Mouse (Mus musculus): ENCODE measurements around the gene Foxs1.

Foxs1 gene

DNA sequence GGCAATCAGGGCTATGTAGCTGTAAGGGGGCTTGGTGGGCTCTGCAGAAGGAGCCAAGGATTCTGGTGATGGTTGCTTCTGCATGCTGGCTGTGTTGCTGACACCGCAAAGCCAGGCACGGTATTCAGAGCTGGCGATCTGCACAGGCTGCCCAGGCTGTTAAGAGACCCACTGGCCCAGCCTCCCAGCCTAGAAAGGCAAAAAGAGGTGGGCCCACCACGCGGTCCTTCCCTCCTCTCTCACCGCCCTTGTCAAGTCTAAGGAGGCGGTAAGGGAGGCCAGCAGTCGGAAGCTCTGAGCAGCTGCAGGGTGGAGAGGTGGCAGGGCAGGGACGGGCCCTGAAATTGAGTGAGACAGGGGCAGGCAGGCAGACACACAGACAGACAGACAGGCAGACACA lies at the start of gene Foxs1:
Gene Foxs1 (minus strand): TSS at position 161 of the 400 bp plus-strand sequence.
- in situ Hi-C loops (cut with MboI, MseI), result no loop called here

DNA sequence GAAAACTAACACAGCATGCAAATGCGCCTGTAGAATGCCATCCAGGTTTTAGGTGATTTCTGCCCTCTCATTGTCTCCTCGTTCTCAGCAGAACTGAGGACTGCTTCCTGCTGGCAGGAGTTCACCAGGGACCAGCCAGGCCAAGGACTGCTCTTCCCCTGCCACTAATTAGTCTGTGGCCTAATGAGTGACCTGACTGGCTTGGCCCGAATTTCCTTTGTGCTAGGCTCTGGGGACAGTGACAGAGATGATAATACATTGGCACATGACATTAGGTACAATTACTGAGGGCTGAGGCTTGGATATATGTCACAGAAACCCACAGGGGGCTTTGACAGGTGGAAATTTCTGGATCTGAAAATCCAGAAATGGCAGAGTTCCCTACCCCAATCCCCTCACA lies 44.0 kb upstream of the Foxs1 start:
- in situ Hi-C loops (cut with MboI, MseI), result no loop called here

DNA sequence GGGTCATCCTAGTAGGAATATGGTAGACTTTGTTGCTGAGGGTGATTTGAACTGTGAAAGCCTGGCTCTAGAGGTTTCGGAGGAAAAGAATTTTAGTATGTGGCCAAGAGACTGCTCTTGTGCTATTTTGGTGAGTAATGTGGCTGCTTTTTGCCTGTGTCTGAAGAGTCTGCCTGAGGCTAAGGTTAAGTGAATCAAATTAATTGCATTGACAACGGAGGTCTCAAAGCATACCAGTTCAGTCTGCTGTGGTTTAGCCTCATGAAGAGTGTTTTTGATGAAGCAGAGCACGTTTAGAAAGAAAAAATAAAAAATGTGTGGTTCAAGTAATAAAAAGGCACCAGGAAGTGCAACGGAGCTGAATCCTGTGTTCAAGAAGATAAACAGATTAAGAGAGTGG lies 32.5 kb upstream of the Foxs1 start:
- in situ Hi-C loops (cut with MboI, MseI), result no loop called here

DNA sequence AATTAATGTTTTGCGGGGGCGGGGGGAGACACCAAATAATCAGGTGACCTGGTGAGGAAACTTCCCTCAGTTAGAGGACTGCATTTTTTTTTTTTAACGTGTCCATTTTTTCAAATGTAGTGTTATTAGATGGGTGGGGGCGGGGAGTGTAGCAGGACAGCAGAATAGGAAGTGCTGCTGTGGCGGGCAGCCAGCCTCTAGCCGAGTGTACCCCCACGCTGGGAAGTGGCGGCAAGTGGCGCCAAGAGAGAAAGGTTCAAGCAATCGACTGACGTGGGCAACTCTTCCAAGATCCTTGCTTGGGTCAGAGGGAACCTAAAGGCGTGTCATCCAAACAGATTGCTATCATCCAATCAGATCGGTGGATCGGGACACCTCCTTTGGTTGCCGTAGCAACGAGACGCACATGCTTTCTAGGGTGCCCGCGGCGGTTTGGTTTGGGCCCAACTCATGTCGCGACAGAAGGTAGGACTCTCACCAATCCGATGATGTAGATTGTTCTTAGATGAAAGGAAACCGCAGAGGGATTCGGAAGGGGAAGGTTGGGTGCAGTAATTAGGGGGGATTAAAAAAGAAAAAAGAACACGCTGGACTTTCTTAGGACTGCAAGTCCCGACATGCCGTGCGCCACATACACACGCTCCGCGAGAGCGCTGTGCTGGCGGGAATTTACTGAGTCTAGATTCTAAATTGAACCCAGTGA lies 29.2 kb upstream of the Foxs1 start, which contains the start of gene Ttll9:
Gene Ttll9 (plus strand): TSS at position 395 of the 703 bp plus-strand sequence.
- in situ Hi-C loops (cut with MboI, MseI), result no loop called here

DNA sequence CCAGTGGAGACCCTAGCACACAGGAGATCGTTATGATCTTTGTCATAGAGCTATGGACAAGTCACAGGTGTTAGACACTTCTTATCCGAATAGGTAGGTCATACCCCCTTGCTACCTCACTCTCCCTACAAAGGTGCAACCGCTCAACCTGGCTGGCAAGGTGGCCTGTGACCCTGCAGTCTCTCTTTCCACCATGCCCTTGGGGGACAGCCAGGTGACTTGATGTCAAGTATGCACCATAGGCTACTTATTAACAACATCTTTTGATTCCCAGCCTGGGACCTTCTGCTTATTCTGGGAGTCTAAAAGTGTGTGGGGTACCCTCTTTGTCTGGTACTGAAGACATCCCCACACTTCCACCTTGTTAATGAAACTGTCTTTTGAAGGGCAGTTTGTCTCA lies 25.1 kb upstream of the Foxs1 start:
- in situ Hi-C loops (cut with MboI, MseI), result no loop called here

DNA sequence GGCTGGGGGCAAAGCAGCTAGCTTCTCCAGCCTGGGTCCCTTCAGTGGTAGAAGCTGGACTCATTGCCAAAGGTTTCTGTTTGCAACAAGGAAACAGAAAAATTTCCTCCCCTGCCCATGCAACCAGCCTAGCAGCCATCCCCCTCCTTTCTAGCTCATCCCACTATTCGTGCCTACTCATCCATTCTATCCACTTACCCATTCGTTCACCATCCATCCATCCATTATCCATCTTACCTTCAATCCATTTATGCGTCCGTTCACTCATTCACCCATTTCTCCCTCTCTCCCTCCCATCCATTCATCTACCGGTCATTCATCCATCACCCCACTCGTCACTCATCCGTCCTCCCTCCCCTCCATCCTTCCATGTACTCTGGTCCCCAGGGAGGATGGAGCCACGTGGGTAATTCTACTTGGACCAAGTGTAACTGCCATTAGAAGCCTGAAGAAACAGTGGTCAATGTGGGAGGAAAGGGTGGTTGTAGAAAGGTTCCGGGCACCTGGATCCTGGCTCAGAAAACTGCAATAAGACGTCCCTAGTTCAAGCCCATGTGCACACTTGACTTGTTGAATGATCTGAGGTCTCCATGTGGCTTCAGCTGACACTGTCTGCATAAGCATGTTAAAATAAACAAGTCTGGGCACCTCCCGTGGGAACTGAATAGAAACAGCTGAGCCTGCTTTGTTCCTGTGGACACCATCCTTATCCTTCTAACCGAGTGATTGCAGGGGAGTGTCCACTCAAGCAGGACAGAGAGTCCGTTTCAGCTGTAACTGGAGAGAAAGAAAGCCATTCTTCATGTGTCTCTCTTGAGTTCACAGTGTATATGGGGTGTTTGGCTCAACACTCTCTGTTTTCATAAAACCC lies 19.1 kb upstream of the Foxs1 start:
- in situ Hi-C loops (cut with MboI, MseI), result no loop called here

DNA sequence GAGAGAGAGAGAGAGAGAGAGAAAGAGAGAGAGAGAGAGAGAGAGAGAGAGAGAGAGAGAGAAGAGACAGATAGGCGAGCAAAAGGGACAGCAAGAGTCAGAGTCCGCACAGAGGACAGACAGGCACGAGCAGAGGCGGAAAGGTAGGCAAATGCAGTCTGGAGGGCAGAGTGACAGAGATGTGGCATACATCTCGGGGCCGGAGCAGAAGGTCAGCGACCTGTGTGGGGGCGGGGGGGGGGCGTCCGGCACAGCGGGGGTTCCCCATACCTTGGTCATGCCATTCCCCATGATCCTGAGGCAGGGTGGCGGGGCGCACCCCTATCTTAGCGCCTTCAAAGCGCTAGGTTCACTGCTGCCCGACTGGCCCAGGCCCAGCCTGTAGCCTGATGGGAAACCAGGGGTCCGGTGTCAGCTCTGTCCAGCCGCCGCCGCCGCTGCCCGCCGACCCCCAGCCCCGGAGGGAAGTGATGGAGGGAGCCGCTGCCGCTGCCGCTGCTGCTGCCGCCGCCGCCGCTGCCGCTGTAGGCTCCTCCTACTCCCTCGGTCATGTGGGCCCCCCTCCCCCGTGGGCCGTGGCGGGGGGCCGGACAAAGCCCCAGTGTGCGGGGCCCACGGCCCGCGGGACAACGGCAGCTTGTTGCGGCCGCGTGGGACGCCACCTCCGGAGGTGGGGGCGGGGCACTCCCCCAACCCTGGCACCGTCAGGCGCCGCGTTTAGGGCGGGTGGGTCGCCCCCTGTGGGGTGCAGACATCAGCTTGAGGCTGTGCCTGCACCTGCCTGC lies 18.2 kb upstream of the Foxs1 start, which contains the start of gene Dusp15:
Gene Dusp15 (minus strand): TSS at position 634 of the 785 bp plus-strand sequence.
- in situ Hi-C loops (cut with MboI, MseI), result no loop called here

DNA sequence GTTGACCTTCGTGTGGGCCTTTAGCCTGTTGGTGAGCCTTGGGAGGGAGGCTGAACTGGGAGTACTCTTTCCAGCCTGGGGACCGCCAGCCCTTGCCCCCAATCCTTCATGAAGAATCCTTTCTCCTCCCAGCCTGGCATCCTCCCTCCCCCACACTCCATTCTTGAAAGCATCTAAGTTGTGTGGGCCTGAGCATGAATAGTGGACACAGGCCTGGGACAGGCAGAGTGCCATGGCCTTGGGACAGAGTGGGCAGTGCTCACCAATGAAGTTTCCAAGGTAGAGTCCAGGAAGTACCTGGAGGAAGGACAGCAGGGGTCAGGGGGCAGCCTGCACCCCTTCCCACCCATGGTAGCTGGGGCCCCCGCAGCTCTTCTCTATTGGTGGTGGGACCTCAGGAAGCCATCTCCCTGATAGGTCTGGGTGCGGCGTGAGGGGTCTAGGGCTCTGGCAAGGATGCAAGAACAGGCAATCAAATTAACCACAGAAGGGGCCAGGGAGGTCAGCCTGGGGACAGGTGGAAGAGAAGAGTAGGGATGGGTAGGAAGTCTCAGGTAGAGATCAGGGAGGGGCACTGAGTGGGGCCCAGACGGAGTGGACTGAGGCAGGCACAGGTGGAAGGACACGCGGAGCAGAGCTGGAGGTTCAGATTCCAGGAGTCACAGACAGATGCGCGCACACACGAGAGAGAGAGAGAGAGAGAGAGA lies 17.5 kb upstream of the Foxs1 start:
- in situ Hi-C loops (cut with MboI, MseI), result no loop called here

DNA sequence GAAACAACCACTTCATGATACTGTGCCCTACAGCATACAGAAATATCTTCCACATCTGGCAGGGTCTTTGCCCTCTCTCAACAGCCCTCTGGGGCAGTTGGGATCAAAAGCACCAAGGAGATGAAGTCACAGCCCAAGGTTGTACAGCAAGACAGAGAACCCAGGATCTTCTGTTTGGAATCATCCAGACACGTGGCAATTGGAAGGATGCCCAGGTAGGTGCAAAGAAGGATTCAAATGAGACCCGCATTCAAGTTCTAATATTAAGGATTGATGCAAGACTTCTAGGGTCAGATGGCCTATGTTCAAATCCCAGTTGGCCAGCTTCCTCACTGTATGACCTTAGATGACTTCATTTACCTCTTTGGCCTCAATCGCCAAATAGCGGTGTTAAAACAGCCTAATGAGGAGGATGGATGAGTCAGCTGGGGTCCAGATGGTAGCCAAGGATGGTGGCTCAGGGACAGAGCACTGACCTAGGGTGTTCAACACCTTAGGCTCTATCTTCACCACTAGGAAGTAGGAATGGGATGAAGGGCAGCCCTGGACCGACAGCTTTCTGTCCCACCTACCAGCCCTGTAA lies 15.5 kb upstream of the Foxs1 start:
- in situ Hi-C loops (cut with MboI, MseI), result no loop called here

DNA sequence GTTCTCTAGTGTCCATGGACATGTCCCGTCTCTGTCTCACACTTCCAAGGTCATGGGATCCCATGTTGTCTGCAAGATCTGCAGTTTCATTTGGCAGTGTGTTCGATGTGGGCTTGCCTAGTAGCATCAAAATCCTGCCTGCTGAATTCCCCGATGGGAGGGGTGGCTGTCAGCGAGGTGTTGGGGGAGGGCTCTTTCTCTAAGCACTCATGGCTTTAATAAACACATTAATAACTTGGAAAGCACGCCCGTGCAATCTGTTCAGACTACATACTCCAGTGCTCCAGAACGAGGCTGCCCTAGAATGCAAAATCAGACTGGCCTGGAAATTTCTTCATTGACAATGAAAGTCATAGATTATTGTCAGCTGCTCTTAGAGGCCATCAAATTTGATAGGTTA lies 14.1 kb upstream of the Foxs1 start:
- in situ Hi-C loops (cut with MboI, MseI), result no loop called here

DNA sequence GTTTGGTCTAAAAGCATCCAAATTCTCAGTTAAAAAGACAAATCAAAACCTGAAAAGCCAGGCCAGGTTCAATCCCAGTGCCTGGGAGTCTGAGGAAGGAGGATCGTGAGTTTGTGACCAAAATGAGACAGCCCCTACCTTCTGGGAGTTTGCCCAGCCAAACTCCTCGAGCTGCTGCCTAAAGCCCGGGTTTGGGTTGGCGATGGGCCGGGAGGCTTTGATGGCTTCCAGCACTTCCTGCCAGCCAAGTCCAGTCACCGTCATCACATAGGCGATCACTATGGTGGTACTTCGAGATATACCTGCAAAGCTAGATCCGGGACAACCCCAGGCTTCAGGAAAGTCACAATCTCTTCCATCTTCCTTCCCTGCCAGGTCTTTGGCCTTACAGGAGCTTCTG lies 11.0 kb upstream of the Foxs1 start:
- in situ Hi-C loops (cut with MboI, MseI), result no loop called here

DNA sequence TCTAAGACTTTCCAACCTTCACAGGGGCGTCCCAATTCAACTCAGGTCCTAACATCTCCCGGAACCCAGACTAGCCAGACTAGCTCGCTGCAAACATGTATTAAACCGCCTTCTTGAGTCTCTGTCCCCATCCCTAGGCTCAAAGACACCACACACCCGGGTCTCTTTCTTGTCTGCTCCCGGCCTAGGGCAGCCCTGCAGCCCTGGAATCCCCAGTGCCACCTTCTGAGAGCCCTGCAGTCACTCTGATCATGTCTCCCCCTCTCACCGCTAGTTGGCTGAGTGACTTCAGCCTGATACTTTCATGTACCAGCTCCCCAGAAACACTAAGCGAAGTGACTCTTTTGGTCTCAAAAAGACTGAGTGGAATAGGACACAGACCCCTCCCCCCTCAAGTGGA lies 10.6 kb upstream of the Foxs1 start:
- in situ Hi-C loops (cut with MboI, MseI), result no loop called here

DNA sequence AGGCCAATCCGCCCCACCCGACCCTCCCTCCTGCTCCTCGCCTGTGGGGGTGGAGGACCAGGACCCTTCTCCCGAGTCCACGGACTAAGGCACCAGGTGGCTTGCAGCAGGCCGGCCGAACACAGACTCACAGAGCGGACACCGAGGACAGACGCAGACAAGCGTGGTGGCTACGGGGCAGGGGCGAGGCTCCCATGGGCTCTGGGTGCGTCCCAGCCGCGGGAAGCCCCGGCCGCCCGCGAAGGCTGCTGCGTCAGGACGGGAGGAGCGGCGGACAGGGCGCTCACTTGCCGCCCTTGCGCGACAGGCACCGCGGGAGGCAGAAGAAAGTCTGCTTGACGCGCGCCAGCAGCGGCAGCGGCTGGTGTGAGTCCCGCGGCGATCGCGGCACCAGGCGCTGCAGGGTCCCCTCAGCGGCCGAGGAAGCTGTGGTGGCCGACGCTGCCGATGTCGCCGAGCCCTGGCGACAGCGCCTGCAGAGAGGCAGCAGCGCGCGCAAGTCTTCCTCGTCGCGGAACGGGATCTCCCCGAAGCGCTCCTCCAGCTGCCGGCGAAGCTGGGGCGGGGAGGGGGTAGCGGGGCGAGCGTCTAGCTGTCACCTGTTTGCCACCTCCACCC lies 10.0 kb upstream of the Foxs1 start:
- in situ Hi-C loops (cut with MboI, MseI), result no loop called here

DNA sequence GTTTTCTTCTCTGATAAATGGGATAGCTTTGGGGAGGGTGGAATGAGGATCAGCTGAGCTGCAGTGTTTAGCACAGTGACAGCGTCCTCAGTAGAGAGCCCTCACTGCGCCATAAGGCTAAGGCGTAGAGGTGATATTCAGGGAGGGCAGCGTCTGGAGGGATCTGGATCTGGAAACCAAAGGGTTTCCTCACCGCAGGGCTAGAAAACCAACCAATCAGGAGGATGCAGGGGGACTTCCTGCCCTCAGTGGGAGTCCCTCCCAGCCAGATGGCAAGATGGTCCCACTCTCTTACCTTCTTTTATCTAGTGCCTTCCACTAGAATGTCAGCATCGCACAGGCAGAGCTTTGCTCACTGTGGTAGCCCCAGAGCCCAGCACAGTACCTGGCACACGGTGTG lies 8.8 kb upstream of the Foxs1 start:
- in situ Hi-C loops (cut with MboI, MseI), result no loop called here

DNA sequence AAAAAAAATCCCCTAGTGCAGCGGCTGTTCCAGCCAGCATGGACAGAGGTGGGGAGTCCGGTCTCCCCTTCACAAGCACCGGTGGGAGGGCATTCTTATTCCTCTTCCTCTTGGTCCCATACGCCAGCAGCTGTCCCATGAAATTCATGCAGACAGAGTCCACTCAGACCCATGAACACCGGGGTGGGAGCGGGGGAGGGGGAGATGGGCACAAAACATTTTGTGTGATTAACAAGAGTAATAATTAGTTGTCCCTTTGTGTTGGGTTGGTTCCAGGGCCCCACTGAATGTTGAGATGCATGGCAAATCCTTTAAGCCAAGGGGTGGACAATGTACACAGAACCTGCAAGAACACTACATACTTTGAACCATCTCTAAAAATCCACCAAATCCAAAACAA lies 8.1 kb upstream of the Foxs1 start:
- in situ Hi-C loops (cut with MboI, MseI), result no loop called here

DNA sequence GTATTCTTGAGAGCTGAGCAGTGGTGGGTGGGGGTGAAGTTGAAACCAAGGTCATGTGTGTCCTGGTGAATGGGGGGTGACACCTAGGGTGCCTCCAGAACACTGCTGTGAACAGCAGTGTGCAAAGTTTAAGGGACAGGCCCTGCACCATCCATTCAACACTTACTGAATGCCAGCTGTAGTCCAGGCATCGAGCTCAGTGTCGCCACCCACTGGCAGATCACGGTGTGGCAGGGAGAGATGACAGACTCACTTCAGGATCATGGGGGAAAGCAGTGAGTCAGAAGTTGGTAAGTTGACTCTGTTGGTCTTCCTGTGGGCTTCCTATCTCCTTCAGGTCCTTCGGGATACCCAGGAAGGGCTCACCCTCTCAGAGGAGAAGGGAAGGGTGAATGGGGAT lies 6.8 kb upstream of the Foxs1 start:
- in situ Hi-C loops (cut with MboI, MseI), result no loop called here

DNA sequence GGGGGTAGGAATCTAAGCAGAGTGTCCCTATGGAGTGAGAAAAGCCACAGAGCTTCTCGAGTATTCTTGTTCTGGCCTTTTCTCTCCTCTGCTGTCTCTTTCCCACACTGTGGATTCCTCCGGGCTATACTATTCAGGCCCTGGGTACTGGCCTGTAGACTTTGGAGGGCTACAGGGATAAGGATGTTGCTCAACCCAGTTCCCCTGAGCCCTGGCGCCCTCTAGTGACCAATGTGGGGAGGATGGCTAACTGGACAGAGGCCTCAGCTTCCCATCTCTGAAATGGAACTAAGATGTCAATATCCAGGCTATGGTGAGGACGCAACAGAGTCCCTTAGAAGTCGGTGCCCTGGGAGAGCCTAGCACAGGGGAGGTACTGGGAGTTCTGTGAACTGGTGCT lies 606 bp upstream of the Foxs1 start:
- in situ Hi-C loops (cut with MboI, MseI), result no loop called here

DNA sequence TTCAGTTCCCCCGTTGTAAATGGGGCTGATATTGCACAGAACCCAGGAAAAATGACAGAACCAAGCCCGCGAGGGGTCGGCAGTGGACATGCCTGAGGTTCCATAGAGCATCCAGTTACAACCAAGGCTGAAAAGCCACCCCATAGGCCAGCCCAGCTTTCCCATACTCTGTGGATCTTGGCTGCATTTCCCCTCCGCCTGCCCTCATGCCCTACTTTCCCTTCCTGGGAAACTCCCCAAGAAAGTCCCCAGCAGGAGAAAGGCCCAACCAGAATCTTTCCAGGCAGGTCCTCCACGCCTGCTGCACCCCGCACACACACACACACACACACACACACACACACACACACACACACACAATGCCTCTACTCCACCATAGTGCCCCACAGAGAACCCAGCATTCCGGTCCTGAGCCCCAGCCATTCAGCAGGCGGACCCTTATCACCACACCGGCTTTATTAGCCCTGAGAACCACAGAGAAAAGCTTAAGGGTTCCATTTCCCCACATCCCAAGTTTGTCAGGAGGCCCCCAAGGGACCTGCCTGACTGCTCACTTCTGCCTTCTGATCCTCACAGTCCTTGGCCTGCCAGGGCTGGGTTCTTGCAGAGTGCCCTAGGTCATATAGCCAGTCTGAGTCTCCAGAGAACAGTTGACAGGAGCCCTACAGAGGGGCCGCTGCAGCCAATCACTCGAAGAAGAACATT lies 1.4 kb downstream of the Foxs1 start:
- in situ Hi-C loops (cut with MboI, MseI), result no loop called here

DNA sequence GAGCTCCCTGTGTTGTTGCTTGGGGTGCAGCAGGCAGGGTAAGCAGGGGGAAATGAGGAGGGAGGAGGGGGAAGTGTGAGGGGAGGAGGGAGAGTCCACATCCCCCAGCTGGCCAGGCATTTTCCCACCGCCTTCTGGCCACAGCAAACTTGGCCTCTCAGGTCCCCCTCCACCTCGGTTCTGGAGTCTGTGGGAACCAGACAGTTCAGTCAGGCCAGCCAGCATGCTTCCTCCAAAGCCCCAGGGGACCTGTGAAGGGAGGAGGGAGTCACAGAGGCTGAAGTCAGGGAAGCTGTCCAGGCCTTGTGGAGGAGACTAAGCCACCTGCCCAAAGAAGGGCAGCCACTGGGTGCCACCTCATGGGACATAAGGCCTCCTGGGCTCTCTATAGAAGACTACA lies 2.7 kb downstream of the Foxs1 start:
- in situ Hi-C loops (cut with MboI, MseI), result no loop called here

DNA sequence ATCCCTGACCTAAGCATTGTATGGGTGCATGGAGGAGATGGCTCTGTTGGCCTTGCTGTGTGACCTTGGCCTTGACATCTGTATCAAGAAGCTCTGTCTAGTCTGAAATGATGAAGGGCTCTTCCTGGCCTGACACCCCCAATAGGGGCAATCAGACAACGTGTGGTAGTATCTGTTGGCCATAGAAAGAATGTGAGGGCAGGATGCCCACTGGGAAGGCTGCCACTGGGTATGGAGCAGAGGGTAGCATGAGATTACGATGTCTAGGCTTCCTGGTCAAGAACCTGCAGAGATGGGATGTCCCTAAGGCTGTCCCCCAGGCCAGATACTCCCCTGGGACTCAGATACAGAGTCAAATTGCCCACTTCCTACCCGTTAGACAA lies 4.0 kb downstream of the Foxs1 start:
- in situ Hi-C loops (cut with MboI, MseI), result no loop called here

Measured in regulatory T cell (primary cell).